In the genomic region with DNA sequence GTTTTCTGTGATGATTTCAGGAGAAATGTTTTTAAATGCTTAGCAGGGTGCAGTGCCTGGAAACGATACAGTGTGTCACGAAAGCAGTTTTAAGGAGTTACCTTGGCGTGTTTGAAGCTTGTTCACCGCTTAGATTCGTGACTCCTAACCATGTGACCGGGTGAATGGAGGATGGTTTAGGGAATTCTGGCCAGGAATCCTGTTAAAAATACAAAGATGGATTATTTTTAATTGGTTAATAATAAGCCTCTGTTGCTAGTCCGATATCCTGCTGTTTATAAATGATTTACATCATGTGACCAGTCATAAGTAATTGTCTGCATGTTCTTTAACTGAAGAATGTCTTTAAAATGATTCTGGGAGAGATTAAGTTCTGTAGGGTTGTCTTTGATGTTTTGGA, we compare ENCODE assay signal across 8 mouse cellular contexts. TPM values are rescaled to one million over a fixed set of nuclear protein-coding genes. Genes with fewer than 3 reads are reported as not detected.
DNase-seq lines count a peak whose midpoint lies in the region; ATAC-seq lines count a peak whose summit lies in the region.

No protein-coding gene starts in this region.

- peak overlapping the region; percentile 85 for H3K9ac ChIP-seq in forebrain, embryonic 15.5 days (replicated peaks)
- peak overlapping the region; percentile 99 for H3K9ac ChIP-seq in liver, embryonic 15.5 days

- H3K4me1 ChIP-seq in erythroblast, embryonic 14.5 days (ENCODE audit: control insufficient read depth), result peaks cover 30% of the 10 kb centered on the region
- H3K4me1 ChIP-seq in forebrain, embryonic 15.5 days, result peaks cover 32% of the 10 kb centered on the region
- H3K4me1 ChIP-seq in liver, embryonic 15.5 days (replicated peaks), result peaks cover 26% of the 10 kb centered on the region

- H3K4me2 ChIP-seq in forebrain, embryonic 15.5 days (replicated peaks), result peak overlapping the region; percentile 73
- H3K4me2 ChIP-seq in liver, embryonic 15.5 days, result peak overlapping the region; percentile 73

- peak overlapping the region; percentile 94; the same call in 1 of the 2 replicates for H3K27ac ChIP-seq in forebrain, embryonic 15.5 days (replicated peaks)
- peak overlapping the region; percentile 96 for H3K27ac ChIP-seq in liver, embryonic 15.5 days (replicated peaks)

- H3K4me3 ChIP-seq in erythroblast, embryonic 14.5 days (replicated peaks), result peak overlapping the region; percentile 97
- H3K4me3 ChIP-seq in forebrain, embryonic 15.5 days, result peak overlapping the region; percentile 60
- H3K4me3 ChIP-seq in liver, embryonic 15.5 days (replicated peaks), result peak overlapping the region; percentile 96

- ATAC-seq in erythroblast, adult 5-6 weeks (replicated peaks; ENCODE audit: low FRiP score, poor library complexity, severe bottlenecking), result no peak
- ATAC-seq in forebrain, embryonic 15.5 days (replicated peaks), result no peak
- no peak for ATAC-seq in liver, embryonic 15.5 days (ENCODE audit: insufficient read depth)
- no peak for ATAC-seq in frontal cortex, adult (ENCODE audit: low TSS enrichment)

- no peaks in the 10 kb centered on the region for H3K27me3 ChIP-seq in erythroblast, embryonic 14.5 days (ENCODE audit: control insufficient read depth)
- H3K27me3 ChIP-seq in forebrain, embryonic 15.5 days, result no peaks in the 10 kb centered on the region
- H3K27me3 ChIP-seq in liver, embryonic 15.5 days, result no peaks in the 10 kb centered on the region

- no peaks in the 10 kb centered on the region for H3K9me3 ChIP-seq in erythroblast, embryonic 14.5 days (ENCODE audit: control insufficient read depth, low read length)
- no peaks in the 10 kb centered on the region for H3K9me3 ChIP-seq in forebrain, embryonic 15.5 days
- no peaks in the 10 kb centered on the region for H3K9me3 ChIP-seq in liver, embryonic 15.5 days (replicated peaks)

- WGBS in forebrain, embryonic 15.5 days, result under 1% methylated on average over 7 of the region's 7 CpGs
- WGBS in liver, embryonic 15.5 days (ENCODE audit: insufficient replicate concordance), result under 1% methylated on average over 7 of the region's 7 CpGs

- DNase-seq in ES-CJ7 (ENCODE audit: low read depth, low spot score), result peak; percentile 38
- DNase-seq in right cerebral cortex, adult 18-20 months, result no peak
- no peak for DNase-seq in thymus, postnatal 36 days

- peaks cover 27% of the 10 kb centered on the region for H3K36me3 ChIP-seq in erythroblast, embryonic 14.5 days (ENCODE audit: control insufficient read depth)
- no peaks in the 10 kb centered on the region for H3K36me3 ChIP-seq in forebrain, embryonic 15.5 days
- peaks cover 9% of the 10 kb centered on the region; the same call in 1 of the 2 replicates for H3K36me3 ChIP-seq in liver, embryonic 15.5 days (replicated peaks)

RNA-seq across cellular contexts. Expression of gene Pum2, which starts 1.4 kb away (rescaled TPM):
- 0.51 and 0.59 TPM in 2 replicates for polyA plus RNA-seq in erythroblast, embryonic 14.5 days (2012)
- 73.8 and 78.0 TPM in 2 replicates for total RNA-seq in erythroblast, adult 5-6 weeks (2015; ENCODE audit: low replicate concordance)
- total RNA-seq in erythroblast, adult 5-6 weeks (2017; ENCODE audit: low replicate concordance), result 76.8 and 82.9 TPM in 2 replicates
- 66.5 and 67.7 TPM in 2 replicates for polyA plus RNA-seq in forebrain, embryonic 15.5 days (2015; fragmentation: Nextera tagmentation; extraction: Ambion mirVana)
- polyA plus RNA-seq in liver, embryonic 15.5 days (2015; fragmentation: Nextera tagmentation; extraction: Ambion mirVana), result 14.1 and 14.8 TPM in 2 replicates
